Mouse (Mus musculus) liver, embryonic 16.5 days (tissue): ENCODE measurements around the gene Gm38431. TPM values are rescaled to one million over a fixed set of nuclear protein-coding genes. Genes with fewer than 3 reads are reported as not detected.

Experiments
- ATAC-seq: fragments of 200-750 bp; cut with Nextera tagmentation; 2 replicates; pipeline ENCODE4 v1.8.0; 2017; ENCODE audit warnings: low read depth, mild to moderate bottlenecking, moderate number of reproducible peaks, moderate library complexity
- H3K27ac ChIP-seq: fragments of 300-500 bp; sonication (generic); 2 replicates; pipeline ENCODE4 v1.5.1; 2014; ENCODE audit warnings: mild to moderate bottlenecking, low read length
- H3K27me3 ChIP-seq: fragments of 300-500 bp; sonication (generic); 2 replicates; pipeline ENCODE4 v1.6.1; 2014; ENCODE audit warnings: low read depth, low read length, mixed read lengths; ENCODE audit not compliant: control insufficient read depth, insufficient read depth
- H3K36me3 ChIP-seq: fragments of 300-500 bp; sonication (generic); 2 replicates; pipeline ENCODE4 v1.6.1; 2014; ENCODE audit warnings: mild to moderate bottlenecking; ENCODE audit not compliant: control insufficient read depth, insufficient read depth
- H3K4me1 ChIP-seq: fragments of 300-500 bp; sonication (generic); 2 replicates; pipeline ENCODE4 v1.6.1; 2014; ENCODE audit warnings: low read depth, low read length, mixed read lengths; ENCODE audit not compliant: control insufficient read depth
- H3K4me2 ChIP-seq: fragments of 300-500 bp; sonication (generic); 2 replicates; pipeline ENCODE4 v1.6.1; 2014; ENCODE audit warnings: low read depth, low read length, mixed read lengths
- H3K4me3 ChIP-seq: fragments of 300-500 bp; sonication (generic); 2 replicates; pipeline ENCODE4 v1.5.1; 2014; ENCODE audit warnings: low read depth, mild to moderate bottlenecking, low read length
- H3K9ac ChIP-seq: fragments of 300-500 bp; sonication (generic); 2 replicates; pipeline ENCODE4 v1.6.1; 2014; ENCODE audit warnings: low read depth, low read length
- H3K9me3 ChIP-seq: fragments of 300-500 bp; sonication (generic); replicated peaks from 2 replicates; pipeline ENCODE4 v1.6.1; 2016; ENCODE audit warnings: low read length; ENCODE audit not compliant: control insufficient read depth
- WGBS: fragments of 180-500 bp; shearing (Covaris S2); extraction: QIAGEN DNeasy Blood & Tissue Kit; methylation state at CpG from one replicate; pipeline ENCODE4 v1.1.7; 2014; ENCODE audit not compliant: insufficient replicate concordance; 5-methylcytosine and 5-hydroxymethylcytosine counted together
- microRNA counts: library from miRNA; unstranded; fragments of <30 nt; microRNA quantifications from one replicate; lab custom pipeline; 2016
- microRNA-seq: library from miRNA; unstranded; fragments of <30 nt; microRNA quantifications from one replicate; pipeline ENCODE4, GENCODE M21; 2016
- polyA plus RNA-seq: library from polyadenylated mRNA; unstranded; fragments of >200 nt; fragmentation: Nextera tagmentation; extraction: Ambion mirVana; gene quantifications from 2 replicates; pipeline ENCODE4 v1.2.1, GENCODE M21; 2015

The Gm38431 gene
- polyA plus RNA-seq, 1 experiment from 2014 or later: 1.6 TPM

DNA sequence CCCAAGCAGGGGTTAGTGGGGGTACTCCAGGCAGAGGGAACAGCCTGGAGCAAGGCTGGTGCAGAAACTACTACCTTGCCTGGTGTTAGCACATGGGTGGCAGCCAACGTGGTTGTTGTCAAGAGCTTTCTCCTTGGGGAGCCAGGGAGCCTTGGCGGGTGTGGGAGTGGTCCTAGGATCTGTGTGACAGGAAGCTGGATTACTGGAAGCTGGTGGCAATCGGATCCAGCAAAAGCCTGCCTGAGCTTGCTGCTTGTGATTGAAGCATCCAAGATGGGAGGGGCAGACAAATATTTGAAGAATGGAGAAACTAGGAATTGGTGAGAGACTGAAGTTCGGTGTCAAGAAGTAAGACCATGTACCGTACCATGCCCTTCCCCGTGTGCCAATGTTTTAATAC, 69.5 kb downstream of the Gm38431 start:
- no peak overlapping the region for H3K4me3 ChIP-seq
- peaks cover 6% of the 10 kb centered on the region for H3K27me3 ChIP-seq
- H3K4me1 ChIP-seq: peaks cover 3% of the 10 kb centered on the region; the same call in 1 of the 2 replicates
- 71% methylated on average over 6 of the region's 6 CpGs for WGBS
- H3K36me3 ChIP-seq: no peaks in the 10 kb centered on the region
- no peak overlapping the region for H3K4me2 ChIP-seq
- no peak overlapping the region for H3K27ac ChIP-seq
- no peaks in the 10 kb centered on the region for H3K9me3 ChIP-seq
- no peak for ATAC-seq
- H3K9ac ChIP-seq: no peak overlapping the region

DNA sequence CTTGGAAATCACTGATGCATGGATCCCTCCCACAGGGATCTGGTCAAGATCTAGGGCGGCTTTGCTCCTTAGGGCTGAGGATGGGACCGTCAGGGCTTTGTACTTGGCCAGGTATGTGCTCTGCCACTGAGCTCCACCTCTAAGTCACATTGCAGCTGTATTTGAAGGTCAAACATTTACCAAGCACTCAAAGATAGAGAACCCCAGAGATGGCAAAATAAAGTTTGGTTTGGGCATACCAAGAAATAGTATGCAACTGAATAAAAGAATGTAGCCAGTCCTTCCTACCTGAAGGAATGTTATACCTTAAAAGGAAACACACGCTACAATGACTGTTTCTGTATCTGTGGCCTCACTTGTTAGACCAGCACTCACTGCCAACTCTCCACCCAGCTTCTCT, 70.4 kb downstream of the Gm38431 start:
- H3K4me1 ChIP-seq: peaks cover 3% of the 10 kb centered on the region; the same call in 1 of the 2 replicates
- no peak overlapping the region for H3K27ac ChIP-seq
- no peak for ATAC-seq
- H3K9me3 ChIP-seq: no peaks in the 10 kb centered on the region
- H3K4me2 ChIP-seq: no peak overlapping the region
- H3K4me3 ChIP-seq: no peak overlapping the region
- 78% methylated on average over 3 of the region's 3 CpGs for WGBS
- no peaks in the 10 kb centered on the region for H3K36me3 ChIP-seq
- H3K9ac ChIP-seq: no peak overlapping the region
- H3K27me3 ChIP-seq: peaks cover 16% of the 10 kb centered on the region

GRCm38 (mm10) chr9:21018600-21018999, 73.2 kb downstream of the Gm38431 start:
- H3K4me2 ChIP-seq: no peak overlapping the region
- no peaks in the 10 kb centered on the region for H3K36me3 ChIP-seq
- WGBS: 45% methylated on average over 2 of the region's 2 CpGs
- peaks cover 17% of the 10 kb centered on the region for H3K4me1 ChIP-seq
- H3K9ac ChIP-seq: no peak overlapping the region
- H3K9me3 ChIP-seq: no peaks in the 10 kb centered on the region
- peaks cover 41% of the 10 kb centered on the region for H3K27me3 ChIP-seq
- no peak overlapping the region for H3K27ac ChIP-seq
- H3K4me3 ChIP-seq: no peak overlapping the region
- ATAC-seq: no peak

MicroRNA genes within 50 kb of the gene (microRNA counts, 519-probe panel; counts per million panel counts)
- 2,861 counts per million, percentile 78 among the panel's probes with 10 or more counts for microRNA mmu-miR-1900 (lab: Ali Mortazavi, UCI)

Small RNA genes within 50 kb of the gene (microRNA-seq; reads per million reads assigned to microRNA genes)
- gene Mir1900 (not detected), gene Mir7082 (not detected)

Other genes with a start within 250 kb of the Gm38431 start
- 4.4 and 6.7 TPM in 2 replicates for gene A230050P20Rik, start 223.4 kb downstream of the Gm38431 start, polyA plus RNA-seq
- gene Angptl6, start 212.3 kb downstream of the Gm38431 start, polyA plus RNA-seq: 8.8 and 10.0 TPM in 2 replicates
- gene Ppan, start 203.8 kb downstream of the Gm38431 start, polyA plus RNA-seq: 42.9 and 46.2 TPM in 2 replicates
- 149 and 161 TPM in 2 replicates for gene Eif3g, start 193.4 kb downstream of the Gm38431 start, polyA plus RNA-seq
- gene Dnmt1, start 132.1 kb downstream of the Gm38431 start, polyA plus RNA-seq: 53.4 and 55.7 TPM in 2 replicates
- gene S1pr2, start 115.2 kb downstream of the Gm38431 start, polyA plus RNA-seq: 3.1 and 3.5 TPM in 2 replicates
- 58.0 and 59.8 TPM in 2 replicates for gene Mrpl4, start 89.3 kb downstream of the Gm38431 start, polyA plus RNA-seq
- gene Icam1, start 76.0 kb downstream of the Gm38431 start, polyA plus RNA-seq: 10.6 and 11.9 TPM in 2 replicates
- 172 and 184 TPM in 2 replicates for gene Icam4, start 62.6 kb downstream of the Gm38431 start, polyA plus RNA-seq
- gene Icam5, start 59.9 kb downstream of the Gm38431 start, polyA plus RNA-seq: 0.26 and 0.30 TPM in 2 replicates
- 0.43 TPM in 1 of 2 replicates, not detected in the other for gene Zglp1, start 24.9 kb downstream of the Gm38431 start, polyA plus RNA-seq
- gene Gm49373, start 18.9 kb downstream of the Gm38431 start, polyA plus RNA-seq: 0.18 and 0.20 TPM in 2 replicates
- 26.5 and 26.6 TPM in 2 replicates for gene Fdx1l, start 18.4 kb downstream of the Gm38431 start, polyA plus RNA-seq
- 17.6 and 19.8 TPM in 2 replicates for gene Raver1, start within 50 bp of the Gm38431 start, polyA plus RNA-seq
- 8.0 and 8.9 TPM in 2 replicates for gene Tyk2, start 39.2 kb upstream of the Gm38431 start, polyA plus RNA-seq
- gene Cdc37, start 58.0 kb upstream of the Gm38431 start, polyA plus RNA-seq: 104 and 106 TPM in 2 replicates
- 1.6 and 1.9 TPM in 2 replicates for gene Pde4a, start 73.7 kb upstream of the Gm38431 start, polyA plus RNA-seq
- gene Keap1, start 147.4 kb upstream of the Gm38431 start, polyA plus RNA-seq: 26.2 and 27.7 TPM in 2 replicates
- 0.13 and 0.14 TPM in 2 replicates for gene S1pr5, start 156.4 kb upstream of the Gm38431 start, polyA plus RNA-seq
- gene Atg4d, start 173.3 kb upstream of the Gm38431 start, polyA plus RNA-seq: 90.4 and 95.3 TPM in 2 replicates
- 5.5 and 8.1 TPM in 2 replicates for gene Kri1, start 196.0 kb upstream of the Gm38431 start, polyA plus RNA-seq
- gene Cdkn2d, start 199.4 kb upstream of the Gm38431 start, polyA plus RNA-seq: 120 and 128 TPM in 2 replicates
- 0.08 and 1.1 TPM in 2 replicates for gene Ap1m2, start 220.3 kb upstream of the Gm38431 start, polyA plus RNA-seq
- 16.9 TPM in 2 replicates for gene Slc44a2, start 228.7 kb upstream of the Gm38431 start, polyA plus RNA-seq